Mouse (Mus musculus): ENCODE results near the gene Nxph3. TPM values are rescaled to one million over a fixed set of nuclear protein-coding genes. Genes with fewer than 3 reads are reported as not detected.

Nxph3 gene
- polyA plus RNA-seq, 1 experiment from 2014 or later: 2.0 TPM

GRCm38 (mm10) chr11:95540637-95541385 is 26.4 kb upstream of the Nxph3 start:
- peaks cover 17% of the 10 kb centered on the region for H3K4me1 ChIP-seq
- H3K36me3 ChIP-seq: no peaks in the 10 kb centered on the region
- peak overlapping the region; percentile 22 for H3K4me2 ChIP-seq
- H3K27ac ChIP-seq (replicated peaks): no peak overlapping the region
- H3K9me3 ChIP-seq (replicated peaks): no peaks in the 10 kb centered on the region
- no peaks in the 10 kb centered on the region for H3K27me3 ChIP-seq (replicated peaks)
- H3K4me3 ChIP-seq (replicated peaks): no peak overlapping the region
- 0 out of 2 replicates have a peak, but pooled peaks have one; percentile 45 for ATAC-seq (ENCODE audit: low FRiP score)
- H3K9ac ChIP-seq (replicated peaks): no peak overlapping the region
- WGBS: 32% methylated on average over 18 of the region's 18 CpGs

- H3K36me3 ChIP-seq: no peaks in the 10 kb centered on the region
- H3K27me3 ChIP-seq (replicated peaks): no peaks in the 10 kb centered on the region; the same call in 1 of the 2 replicates
- no peak for ATAC-seq (ENCODE audit: low FRiP score)
- 59% methylated on average over 15 of the region's 15 CpGs for WGBS
- no peak overlapping the region for H3K4me2 ChIP-seq
- H3K9me3 ChIP-seq (replicated peaks): no peaks in the 10 kb centered on the region
- H3K9ac ChIP-seq (replicated peaks): no peak overlapping the region
- H3K4me1 ChIP-seq: peaks cover 17% of the 10 kb centered on the region
- H3K4me3 ChIP-seq (replicated peaks): no peak overlapping the region
- no peak overlapping the region for H3K27ac ChIP-seq (replicated peaks)
Measured at GRCm38 (mm10) chr11:95538378-95539104, 24.2 kb upstream of the Nxph3 start.

GRCm38 (mm10) chr11:95533484-95534160 is 19.3 kb upstream of the Nxph3 start:
- H3K4me3 ChIP-seq (replicated peaks): peak overlapping the region; percentile 25
- H3K27ac ChIP-seq (replicated peaks): no peak overlapping the region
- H3K36me3 ChIP-seq: no peaks in the 10 kb centered on the region
- H3K27me3 ChIP-seq (replicated peaks): peaks cover 3% of the 10 kb centered on the region; the same call in 1 of the 2 replicates
- peak overlapping the region; percentile 54 for H3K4me2 ChIP-seq
- 21% methylated on average over 24 of the region's 24 CpGs for WGBS
- H3K9me3 ChIP-seq (replicated peaks): no peaks in the 10 kb centered on the region
- peaks cover 4% of the 10 kb centered on the region for H3K4me1 ChIP-seq
- ATAC-seq (ENCODE audit: low FRiP score): peak; percentile 79; the same call in 1 of the 2 replicates
- 0 out of 2 replicates have a peak overlapping the region, but pooled peaks have one; percentile 8 for H3K9ac ChIP-seq (replicated peaks)

- Histone ChIP-seq H3K27ac (replicated peaks) (no peak overlapping the region), H3K4me1 (no peaks in the 10 kb centered on the region), H3K4me3 (replicated peaks) (no peak overlapping the region), H3K9me3 (replicated peaks) (no peaks in the 10 kb centered on the region), H3K4me2 (no peak overlapping the region), H3K36me3 (no peaks in the 10 kb centered on the region), H3K27me3 (replicated peaks) (peaks cover 3% of the 10 kb centered on the region; the same call in 1 of the 2 replicates), H3K9ac (replicated peaks) (no peak overlapping the region)
- 72% methylated on average over 13 of the region's 13 CpGs for WGBS
- ATAC-seq (ENCODE audit: low FRiP score): no peak
Measured at GRCm38 (mm10) chr11:95532353-95533072, 18.1 kb upstream of the Nxph3 start.

GRCm38 (mm10) chr11:95528231-95528630 is 13.9 kb upstream of the Nxph3 start:
- Histone ChIP-seq H3K27ac (replicated peaks) (no peak overlapping the region), H3K9me3 (replicated peaks) (no peaks in the 10 kb centered on the region), H3K36me3 (no peaks in the 10 kb centered on the region), H3K4me2 (no peak overlapping the region), H3K27me3 (replicated peaks) (peaks cover 3% of the 10 kb centered on the region; the same call in 1 of the 2 replicates), H3K9ac (replicated peaks) (no peak overlapping the region), H3K4me1 (no peaks in the 10 kb centered on the region), H3K4me3 (replicated peaks) (no peak overlapping the region)
- 84% methylated on average over 3 of the region's 3 CpGs for whole genome bisulfite sequencing
- no peak for ATAC-seq (ENCODE audit: low FRiP score)

- no peaks in the 10 kb centered on the region for H3K9me3 ChIP-seq (replicated peaks)
- no peak overlapping the region for H3K4me2 ChIP-seq
- no peak overlapping the region for H3K27ac ChIP-seq (replicated peaks)
- H3K36me3 ChIP-seq: no peaks in the 10 kb centered on the region
- WGBS: 82% methylated on average over 8 of the region's 8 CpGs
- H3K4me3 ChIP-seq (replicated peaks): no peak overlapping the region
- ATAC-seq (ENCODE audit: low FRiP score): no peak
- H3K27me3 ChIP-seq (replicated peaks): no peaks in the 10 kb centered on the region
- H3K4me1 ChIP-seq: no peaks in the 10 kb centered on the region
- H3K9ac ChIP-seq (replicated peaks): no peak overlapping the region
Measured at GRCm38 (mm10) chr11:95527307-95527706, 12.9 kb upstream of the Nxph3 start.

- Histone ChIP-seq H3K27me3 (replicated peaks) (no peaks in the 10 kb centered on the region), H3K9ac (replicated peaks) (0 out of 2 replicates have a peak overlapping the region, but pooled peaks have one; percentile 11), H3K4me1 (peaks cover 18% of the 10 kb centered on the region), H3K36me3 (no peaks in the 10 kb centered on the region), H3K27ac (replicated peaks) (no peak overlapping the region), H3K4me3 (replicated peaks) (peak overlapping the region; percentile 29), H3K9me3 (replicated peaks) (no peaks in the 10 kb centered on the region), H3K4me2 (peak overlapping the region; percentile 55)
- under 1% methylated on average over 13 of the region's 13 CpGs for WGBS
- peak; percentile 65; the same call in 1 of the 2 replicates for ATAC-seq (ENCODE audit: low FRiP score)
Measured at GRCm38 (mm10) chr11:95521563-95521962, 7.2 kb upstream of the Nxph3 start.

- Histone ChIP-seq H3K27me3 (replicated peaks) (peaks cover 8% of the 10 kb centered on the region; the same call in 1 of the 2 replicates), H3K27ac (replicated peaks) (0 out of 2 replicates have a peak overlapping the region, but pooled peaks have one; percentile 43), H3K4me1 (peaks cover 25% of the 10 kb centered on the region), H3K9me3 (replicated peaks) (no peaks in the 10 kb centered on the region), H3K4me3 (replicated peaks) (peak overlapping the region; percentile 29), H3K4me2 (peak overlapping the region; percentile 55), H3K36me3 (no peaks in the 10 kb centered on the region), H3K9ac (replicated peaks) (no peak overlapping the region)
- peak; percentile 76 for ATAC-seq (ENCODE audit: low FRiP score)
- WGBS: 5% methylated on average over 27 of the region's 27 CpGs
Measured at GRCm38 (mm10) chr11:95520456-95521072, 6.2 kb upstream of the Nxph3 start.

GRCm38 (mm10) chr11:95519996-95520395 is 5.6 kb upstream of the Nxph3 start:
- ATAC-seq (ENCODE audit: low FRiP score): no peak
- Histone ChIP-seq H3K9ac (replicated peaks) (no peak overlapping the region), H3K27ac (replicated peaks) (no peak overlapping the region)

GRCm38 (mm10) chr11:95519299-95519698 is 4.9 kb upstream of the Nxph3 start:
- Histone ChIP-seq H3K4me3 (replicated peaks) (no peak overlapping the region), H3K27ac (replicated peaks) (no peak overlapping the region), H3K9ac (replicated peaks) (no peak overlapping the region), H3K4me2 (no peak overlapping the region), H3K9me3 (replicated peaks) (no peaks in the 10 kb centered on the region), H3K27me3 (replicated peaks) (peaks cover 21% of the 10 kb centered on the region), H3K4me1 (peaks cover 38% of the 10 kb centered on the region), H3K36me3 (no peaks in the 10 kb centered on the region)
- 44% methylated on average over 10 of the region's 10 CpGs for WGBS
- no peak for ATAC-seq (ENCODE audit: low FRiP score)

More at GRCm38 (mm10) chr11:95519996-95520395, 5.6 kb upstream of the Nxph3 start:
- Histone ChIP-seq H3K4me2 (no peak overlapping the region), H3K4me1 (peaks cover 31% of the 10 kb centered on the region), H3K27me3 (replicated peaks) (peaks cover 14% of the 10 kb centered on the region; the same call in 1 of the 2 replicates), H3K9me3 (replicated peaks) (no peaks in the 10 kb centered on the region), H3K36me3 (no peaks in the 10 kb centered on the region), H3K4me3 (replicated peaks) (no peak overlapping the region)
- 51% methylated on average over 3 of the region's 3 CpGs for WGBS

All from neural tube, embryonic 15.5 days (tissue).